Mouse (Mus musculus) c-Kit-positive CD71-negative TER-119-negative erythroid progenitor cells, embryonic 14.5 days (primary cell): Measurements from ENCODE around the gene Filip1l.

Experiments
- DNase-seq: peaks from one replicate; pipeline ENCODE4 v3.0.0-alpha.2; 2013; ENCODE audit warnings: low read depth

Gene Filip1l

GRCm38 (mm10) chr16:57532081-57532493, 179.2 kb downstream of the Filip1l start:
- no peak for DNase-seq

- DNase-seq: no peak
These were observed 181.5 kb downstream of the Filip1l start for GRCm38 (mm10) chr16:57534365-57534764.

- no peak for DNase-seq
These were observed 181.9 kb downstream of the Filip1l start for GRCm38 (mm10) chr16:57534811-57535210.

GRCm38 (mm10) chr16:57536511-57536910, 183.6 kb downstream of the Filip1l start:
- no peak for DNase-seq

- DNase-seq: no peak
These were observed 190.3 kb downstream of the Filip1l start for GRCm38 (mm10) chr16:57543243-57543642.

GRCm38 (mm10) chr16:57544441-57544840, 191.5 kb downstream of the Filip1l start:
- DNase-seq: no peak

GRCm38 (mm10) chr16:57546355-57546754, 193.5 kb downstream of the Filip1l start:
- no peak for DNase-seq

GRCm38 (mm10) chr16:57548608-57549007, 195.7 kb downstream of the Filip1l start:
- no peak for DNase-seq

- peak; percentile 42 for DNase-seq
These were observed 196.5 kb downstream of the Filip1l start for GRCm38 (mm10) chr16:57549061-57550037.

- DNase-seq: peak; percentile 28
These were observed 197.2 kb downstream of the Filip1l start for GRCm38 (mm10) chr16:57550088-57550487.

GRCm38 (mm10) chr16:57550817-57551216, 197.9 kb downstream of the Filip1l start:
- DNase-seq: no peak

- no peak for DNase-seq
These were observed 198.7 kb downstream of the Filip1l start for GRCm38 (mm10) chr16:57551617-57552016.

GRCm38 (mm10) chr16:57552709-57553108, 199.8 kb downstream of the Filip1l start:
- no peak for DNase-seq

GRCm38 (mm10) chr16:57553235-57553634, 200.3 kb downstream of the Filip1l start:
- DNase-seq: no peak

- DNase-seq: no peak
These were observed 202.1 kb downstream of the Filip1l start for GRCm38 (mm10) chr16:57554886-57555400.

GRCm38 (mm10) chr16:57555667-57556066, 202.8 kb downstream of the Filip1l start:
- no peak for DNase-seq

- no peak for DNase-seq
These were observed 203.4 kb downstream of the Filip1l start for GRCm38 (mm10) chr16:57556244-57556643.

GRCm38 (mm10) chr16:57558258-57558657, 205.4 kb downstream of the Filip1l start:
- DNase-seq: no peak

GRCm38 (mm10) chr16:57560185-57560584, 207.3 kb downstream of the Filip1l start:
- DNase-seq: no peak

GRCm38 (mm10) chr16:57563453-57563852, 210.6 kb downstream of the Filip1l start:
- no peak for DNase-seq

GRCm38 (mm10) chr16:57564807-57565206, 211.9 kb downstream of the Filip1l start:
- DNase-seq: no peak

GRCm38 (mm10) chr16:57566215-57566614, 213.3 kb downstream of the Filip1l start:
- DNase-seq: no peak

- DNase-seq: no peak
These were observed 215.9 kb downstream of the Filip1l start for GRCm38 (mm10) chr16:57568648-57569404.
